Mouse (Mus musculus) embryonic fibroblast, embryonic 13.5 days (primary cell): ENCODE results near the gene Gpr173.

Experiments
- CTCF ChIP-seq: IDR thresholded peaks from 2 replicates; pipeline ENCODE4 v1.5.1; 2011; ENCODE audit warnings: mild to moderate bottlenecking, control low read depth, low read length, moderate library complexity, borderline replicate concordance; ENCODE audit not compliant: insufficient read depth
- POLR2A ChIP-seq: IDR thresholded peaks from 2 replicates; pipeline ENCODE4 v1.6.1; 2011; ENCODE audit warnings: low read depth, mild to moderate bottlenecking, control low read depth, low read length, moderate library complexity

GRCm38 (mm10) chrX:152352553-152353153 lies 15.9 kb downstream of the Gpr173 start:
- TF ChIP-seq CTCF, result no peak
- no peak for TF ChIP-seq POLR2A
